Comparison of ENCODE assay signal across 20 mouse cellular contexts in the genomic region with DNA sequence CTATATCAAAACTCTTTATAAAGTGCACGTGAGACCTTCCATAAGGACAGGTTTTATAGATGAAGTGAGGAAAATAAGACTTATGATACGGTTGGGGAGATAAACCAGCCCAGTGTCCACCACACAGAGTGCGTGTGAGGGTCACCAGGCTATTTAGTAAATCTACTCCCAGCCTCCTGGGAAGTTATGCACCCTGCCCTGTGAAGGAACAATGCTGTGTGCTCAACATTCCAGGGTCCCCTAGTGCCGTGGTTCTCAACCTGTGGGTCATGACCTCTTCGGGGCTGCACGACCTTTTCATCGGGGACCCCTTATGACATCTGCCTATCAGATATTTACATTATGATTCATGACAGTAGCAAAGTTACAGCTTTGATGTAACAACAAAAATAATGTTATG. TPM values are rescaled to one million over a fixed set of nuclear protein-coding genes. Genes with fewer than 3 reads are reported as not detected.
"Had no signal": no experiment of that assay in that cellular context is flagged by ENCODE, and none has a peak within 500 bp of the region (broad histone marks: within the 10 kb centered on the region; RNA-seq: fewer than 3 reads in every experiment).

No protein-coding gene starts in this region.

- DNase-seq: retina, postnatal 1 day; right cerebral cortex, adult 18-20 months; right cerebral cortex, postnatal 14 days; right cerebral cortex, postnatal 25 days; right cerebral cortex, postnatal 4 days; spleen, adult 18-20 months; thymus, adult 18-20 months; thymus, adult 2 months; thymus, postnatal 14 days; thymus, postnatal 25 days; thymus, postnatal 36 days; thymus, postnatal 4 days had no signal

- H3K9ac ChIP-seq: neural tube, embryonic 13.5 days; neural tube, embryonic 15.5 days; stomach, embryonic 15.5 days had no signal

- H3K9me3 ChIP-seq: neural tube, embryonic 15.5 days; stomach, embryonic 15.5 days had no signal

- H3K27me3 ChIP-seq: neural tube, embryonic 13.5 days; neural tube, embryonic 15.5 days; stomach, embryonic 15.5 days had no signal

- H3K4me2 ChIP-seq: neural tube, embryonic 13.5 days; neural tube, embryonic 15.5 days; stomach, embryonic 15.5 days had no signal

- H3K27ac ChIP-seq: neural tube, embryonic 13.5 days; neural tube, embryonic 15.5 days; stomach, embryonic 15.5 days; stomach, postnatal 0 days had no signal

- H3K4me1 ChIP-seq: neural tube, embryonic 13.5 days; neural tube, embryonic 15.5 days; stomach, embryonic 15.5 days had no signal

- H3K4me3 ChIP-seq: neural tube, embryonic 13.5 days; neural tube, embryonic 15.5 days; stomach, embryonic 15.5 days had no signal

RNA-seq across cellular contexts. Expression of a gene that starts 19.8 kb away (rescaled TPM):
- total RNA-seq: neutrophil, adult 5-6 weeks had no signal
- polyA plus RNA-seq: small intestine, adult 2 months; spleen, adult 2 months; stomach, embryonic 14.5 days had no signal
